Mouse (Mus musculus) stomach, embryonic 15.5 days (tissue): ENCODE results near the gene Fut1. TPM values are rescaled to one million over a fixed set of nuclear protein-coding genes. Genes with fewer than 3 reads are reported as not detected.
"Not testable (repeated sequence)": the region's sequence is repeated elsewhere in the genome, so short reads cannot be mapped to it uniquely, and the experiment has no call there.

Experiments used
- ATAC-seq: fragments of 200-750 bp; cut with Nextera tagmentation; 2 replicates; pipeline ENCODE4 v1.8.0; 2017; ENCODE audit warnings: low read depth, moderate number of reproducible peaks, moderate TSS enrichment; ENCODE audit not compliant: insufficient read depth, low FRiP score
- H3K27ac ChIP-seq: fragments of 300-500 bp; sonication (generic); 2 replicates; pipeline ENCODE4 v1.5.1; 2015; ENCODE audit warnings: mild to moderate bottlenecking, inconsistent platforms
- H3K27me3 ChIP-seq: fragments of 300-500 bp; sonication (generic); replicated peaks from 2 replicates; pipeline ENCODE4 v1.6.1; 2015; ENCODE audit warnings: inconsistent platforms
- H3K36me3 ChIP-seq: fragments of 300-500 bp; sonication (generic); 2 replicates; pipeline ENCODE4 v1.6.1; 2015; ENCODE audit warnings: inconsistent platforms
- H3K4me1 ChIP-seq: fragments of 300-500 bp; sonication (generic); 2 replicates; pipeline ENCODE4 v1.6.1; 2015; ENCODE audit warnings: inconsistent platforms
- H3K4me2 ChIP-seq: fragments of 300-500 bp; sonication (generic); 2 replicates; pipeline ENCODE4 v1.6.1; 2015; ENCODE audit warnings: mild to moderate bottlenecking, inconsistent platforms
- H3K4me3 ChIP-seq: fragments of 300-500 bp; sonication (generic); replicated peaks from 2 replicates; pipeline ENCODE4 v1.5.1; 2015; ENCODE audit warnings: inconsistent platforms
- H3K9ac ChIP-seq: fragments of 300-500 bp; sonication (generic); 2 replicates; pipeline ENCODE4 v1.6.1; 2015; ENCODE audit warnings: inconsistent platforms
- H3K9me3 ChIP-seq: fragments of 300-500 bp; sonication (generic); 2 replicates; pipeline ENCODE4 v1.6.1; 2016; ENCODE audit warnings: inconsistent platforms
- WGBS: fragments of 180-500 bp; shearing (Covaris S2); methylation state at CpG from one replicate; pipeline ENCODE4 v1.1.7; 2015; 5-methylcytosine and 5-hydroxymethylcytosine counted together
- polyA plus RNA-seq: library from polyadenylated mRNA; unstranded; fragments of >200 nt; fragmentation: Nextera tagmentation; extraction: Ambion mirVana; gene quantifications from 2 replicates; pipeline ENCODE4 v1.2.1, GENCODE M21; 2015

Fut1 gene
- polyA plus RNA-seq, 1 experiment from 2014 or later: 0.76 TPM

DNA sequence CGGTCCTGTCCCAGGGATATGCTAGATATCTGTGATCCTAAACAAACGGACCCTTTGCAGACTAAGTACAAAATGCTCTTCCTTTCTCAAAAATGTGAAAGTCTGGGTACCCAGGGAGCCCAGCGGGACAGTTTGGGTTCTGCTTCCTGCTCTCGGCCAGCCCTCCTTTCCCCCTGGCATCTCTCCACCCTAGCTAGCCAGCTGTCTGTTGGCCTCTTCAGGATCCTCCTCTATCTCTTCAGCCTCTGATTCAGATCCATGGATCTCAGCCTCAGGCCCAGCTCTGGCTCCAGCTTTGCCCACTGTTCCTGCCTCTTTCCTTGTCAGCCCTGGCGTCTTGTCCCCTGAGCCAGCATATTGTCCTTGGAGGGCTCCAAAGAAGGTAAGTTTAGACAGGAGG, 25.0 kb downstream of the Fut1 start:
- peak overlapping the region; percentile 83 for H3K4me2 ChIP-seq
- no peaks in the 10 kb centered on the region for H3K9me3 ChIP-seq
- no peaks in the 10 kb centered on the region for H3K27me3 ChIP-seq
- H3K36me3 ChIP-seq: no peaks in the 10 kb centered on the region
- WGBS: 75% methylated on average over 5 of the region's 5 CpGs
- H3K4me1 ChIP-seq: peaks cover 42% of the 10 kb centered on the region
- peak overlapping the region; percentile 88; the same call in 1 of the 2 replicates for H3K27ac ChIP-seq
- peak overlapping the region; percentile 47 for H3K4me3 ChIP-seq
- no peak overlapping the region for H3K9ac ChIP-seq
- no peak for ATAC-seq

DNA sequence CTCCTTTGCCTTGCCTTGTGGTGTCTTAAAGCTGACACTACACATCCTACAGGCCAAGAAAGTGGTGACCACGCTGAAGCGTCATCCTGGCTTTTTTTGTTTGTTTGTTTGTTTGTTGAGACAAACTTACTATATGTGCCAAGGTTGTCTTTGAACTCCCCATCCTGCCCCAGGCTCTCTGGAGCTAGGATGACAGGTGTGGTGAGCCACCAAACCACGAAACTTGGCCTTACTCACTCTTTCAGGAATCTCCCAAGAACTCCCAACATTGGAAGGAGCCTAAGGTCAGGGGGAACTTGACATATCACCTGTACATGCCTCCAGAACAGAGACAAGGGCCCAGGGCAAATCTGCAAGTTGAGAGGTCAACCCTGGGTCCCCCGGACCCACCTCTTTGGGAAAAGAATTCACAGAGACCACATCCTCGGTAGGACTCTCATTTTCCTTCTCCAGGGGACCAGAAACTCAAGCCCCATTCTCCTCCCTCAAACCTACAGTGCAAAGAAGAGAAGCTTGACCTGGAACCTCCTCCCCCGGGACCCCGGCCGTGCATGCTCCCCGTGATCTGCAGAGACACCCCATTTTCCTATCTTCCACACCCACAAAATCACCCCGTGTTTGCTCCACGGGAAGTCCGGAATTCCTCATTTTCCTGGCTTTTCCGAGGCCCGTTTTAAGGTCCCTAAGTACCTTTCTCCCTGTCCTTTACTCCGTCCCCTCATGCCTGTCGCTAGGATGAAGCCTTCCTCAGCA, 25.6 kb downstream of the Fut1 start:
- no peaks in the 10 kb centered on the region for H3K36me3 ChIP-seq
- peaks cover 42% of the 10 kb centered on the region for H3K4me1 ChIP-seq
- H3K9me3 ChIP-seq: no peaks in the 10 kb centered on the region
- peak overlapping the region; percentile 47 for H3K4me3 ChIP-seq
- whole genome bisulfite sequencing: 31% methylated on average over 16 of the region's 16 CpGs
- ATAC-seq: no peak
- peak overlapping the region; percentile 88 for H3K27ac ChIP-seq
- H3K27me3 ChIP-seq: no peaks in the 10 kb centered on the region
- peak overlapping the region; percentile 53 for H3K9ac ChIP-seq
- H3K4me2 ChIP-seq: peak overlapping the region; percentile 83

- no peaks in the 10 kb centered on the region for H3K9me3 ChIP-seq
- H3K4me2 ChIP-seq: peak overlapping the region; percentile 83
- H3K36me3 ChIP-seq: no peaks in the 10 kb centered on the region
- H3K27me3 ChIP-seq: no peaks in the 10 kb centered on the region
- H3K9ac ChIP-seq: peak overlapping the region; percentile 53
- WGBS: 4% methylated on average over 28 of the region's 28 CpGs
- H3K4me1 ChIP-seq: peaks cover 37% of the 10 kb centered on the region
- peak overlapping the region; percentile 88 for H3K27ac ChIP-seq
- peak overlapping the region; percentile 47 for H3K4me3 ChIP-seq
- ATAC-seq: peak; percentile 90
Measured at GRCm38 (mm10) chr7:45643441-45644178, 26.5 kb downstream of the Fut1 start.

- Histone ChIP-seq H3K4me3 (peak overlapping the region; percentile 47), H3K27ac (peak overlapping the region; percentile 88), H3K27me3 (no peaks in the 10 kb centered on the region), H3K4me1 (peaks cover 35% of the 10 kb centered on the region), H3K9ac (no peak overlapping the region), H3K9me3 (no peaks in the 10 kb centered on the region), H3K4me2 (peak overlapping the region; percentile 83), H3K36me3 (no peaks in the 10 kb centered on the region)
- 9% methylated on average over 18 of the region's 18 CpGs for WGBS
- peak; percentile 15; the same call in 1 of the 2 replicates for ATAC-seq
Measured at GRCm38 (mm10) chr7:45644183-45644582, 27.1 kb downstream of the Fut1 start.

GRCm38 (mm10) chr7:45644872-45645590, 27.9 kb downstream of the Fut1 start:
- Histone ChIP-seq H3K4me2 (peak overlapping the region; percentile 83), H3K27me3 (no peaks in the 10 kb centered on the region), H3K36me3 (no peaks in the 10 kb centered on the region), H3K9ac (no peak overlapping the region), H3K27ac (0 out of 2 replicates have a peak overlapping the region, but pooled peaks have one; percentile 88), H3K4me3 (no peak overlapping the region), H3K4me1 (peaks cover 31% of the 10 kb centered on the region), H3K9me3 (no peaks in the 10 kb centered on the region)
- WGBS: 63% methylated on average over 6 of the region's 6 CpGs
- no peak for ATAC-seq

- H3K4me1 ChIP-seq: peaks cover 30% of the 10 kb centered on the region
- H3K9ac ChIP-seq: no peak overlapping the region
- H3K4me3 ChIP-seq: no peak overlapping the region
- H3K27me3 ChIP-seq: no peaks in the 10 kb centered on the region
- ATAC-seq: no peak
- 90% methylated on average over 7 of the region's 7 CpGs for WGBS
- H3K36me3 ChIP-seq: no peaks in the 10 kb centered on the region
- no peak overlapping the region for H3K27ac ChIP-seq
- no peaks in the 10 kb centered on the region for H3K9me3 ChIP-seq
- H3K4me2 ChIP-seq: no peak overlapping the region
Measured at GRCm38 (mm10) chr7:45645591-45645971, 28.5 kb downstream of the Fut1 start.

DNA sequence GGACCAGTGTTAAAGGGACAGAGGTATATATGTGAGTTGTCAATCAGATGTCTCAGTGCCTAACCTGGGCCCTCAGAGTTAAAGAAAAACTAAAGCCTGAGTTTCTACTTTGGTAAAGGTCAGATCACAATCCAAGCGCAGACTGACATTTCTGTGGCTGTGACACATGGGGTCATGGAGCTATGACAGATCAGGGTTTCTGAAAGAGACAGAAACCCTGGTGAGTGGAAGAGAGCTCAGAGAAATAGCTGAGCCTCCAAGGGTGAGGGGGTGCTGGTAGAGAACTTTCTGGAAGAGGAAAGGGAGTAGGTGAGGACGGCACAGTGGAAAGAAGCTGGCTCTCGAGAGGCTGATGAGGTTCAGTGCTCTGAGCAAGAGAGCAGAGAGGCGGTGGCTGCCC, 29.6 kb downstream of the Fut1 start:
- H3K36me3 ChIP-seq: no peaks in the 10 kb centered on the region
- no peak overlapping the region for H3K4me2 ChIP-seq
- H3K27ac ChIP-seq: no peak overlapping the region
- no peaks in the 10 kb centered on the region for H3K9me3 ChIP-seq
- peaks cover 19% of the 10 kb centered on the region for H3K4me1 ChIP-seq
- no peaks in the 10 kb centered on the region for H3K27me3 ChIP-seq
- 78% methylated on average over 4 of the region's 4 CpGs for WGBS
- no peak overlapping the region for H3K4me3 ChIP-seq
- H3K9ac ChIP-seq: no peak overlapping the region
- ATAC-seq: no peak

GRCm38 (mm10) chr7:45649351-45649750, 32.3 kb downstream of the Fut1 start:
- Histone ChIP-seq H3K27me3 (no peaks in the 10 kb centered on the region), H3K36me3 (no peaks in the 10 kb centered on the region), H3K4me3 (no peak overlapping the region), H3K9ac (no peak overlapping the region), H3K27ac (no peak overlapping the region), H3K9me3 (no peaks in the 10 kb centered on the region), H3K4me2 (no peak overlapping the region), H3K4me1 (peaks cover under 1% of the 10 kb centered on the region)
- WGBS: 73% methylated on average over 8 of the region's 8 CpGs
- ATAC-seq: no peak

DNA sequence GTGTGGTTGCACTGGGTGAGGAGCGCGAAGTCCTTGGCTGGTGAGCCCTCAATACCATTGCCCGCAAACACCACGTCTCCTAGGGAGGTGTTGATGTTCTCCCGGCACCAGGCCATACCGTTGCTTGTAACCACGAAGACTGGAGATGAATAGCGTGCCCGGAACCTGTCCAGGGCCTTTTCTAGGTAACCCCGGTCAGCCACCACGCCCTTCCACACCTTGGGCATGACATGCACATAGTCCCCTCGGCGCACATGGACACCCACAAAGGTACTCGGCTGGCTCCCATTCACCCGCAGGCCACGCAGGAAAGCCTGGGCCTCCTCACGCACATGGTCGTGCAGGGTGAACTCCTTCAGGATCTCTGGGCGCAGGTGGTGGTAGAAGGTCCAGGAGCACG, 33.4 kb downstream of the Fut1 start:
- WGBS: 94% methylated on average over 20 of the region's 20 CpGs
- H3K4me1 ChIP-seq, H3K36me3 ChIP-seq, ATAC-seq, H3K9me3 ChIP-seq, H3K9ac ChIP-seq, H3K4me3 ChIP-seq, H3K4me2 ChIP-seq, H3K27me3 ChIP-seq, H3K27ac ChIP-seq: not testable (repeated sequence)

DNA sequence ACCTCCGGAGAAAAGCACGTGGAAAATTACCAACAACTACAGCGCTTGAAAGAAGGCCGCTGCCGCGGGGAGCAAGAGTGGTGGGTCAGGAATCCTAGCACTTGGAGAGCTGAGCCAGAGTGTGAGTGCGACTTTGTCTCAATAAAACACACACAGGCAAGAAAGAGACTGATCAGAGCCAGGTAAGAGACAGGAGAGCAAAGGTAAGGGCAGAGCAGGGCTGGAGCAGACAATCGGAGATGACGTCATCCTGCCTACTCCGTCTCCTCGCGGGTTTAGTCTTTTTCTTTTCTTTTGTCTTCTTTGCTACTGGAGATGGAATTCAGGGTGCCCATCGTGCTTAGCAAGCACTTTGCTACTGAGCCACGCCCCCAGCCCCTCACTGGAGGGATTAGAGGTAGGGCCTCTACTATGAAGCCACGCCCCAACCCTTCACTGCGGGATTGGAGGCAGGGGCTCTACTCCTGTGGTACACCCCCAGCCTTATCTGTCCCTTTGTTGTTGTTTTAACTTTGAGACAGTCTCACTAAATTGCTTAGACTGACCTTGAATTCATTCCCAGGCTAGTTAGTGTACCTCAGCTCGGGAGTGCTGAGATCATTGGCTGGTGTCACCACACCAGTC, 37.4 kb downstream of the Fut1 start:
- WGBS: 34% methylated on average over 17 of the region's 17 CpGs
- H3K9me3 ChIP-seq: no peaks in the 10 kb centered on the region
- H3K27me3 ChIP-seq: no peaks in the 10 kb centered on the region
- peak overlapping the region; percentile 47 for H3K4me2 ChIP-seq
- H3K4me1 ChIP-seq: no peaks in the 10 kb centered on the region
- H3K36me3 ChIP-seq: no peaks in the 10 kb centered on the region
- peak; percentile 63 for ATAC-seq
- no peak overlapping the region for H3K27ac ChIP-seq
- H3K9ac ChIP-seq: no peak overlapping the region
- H3K4me3 ChIP-seq: 0 out of 2 replicates have a peak overlapping the region, but pooled peaks have one; percentile 11

DNA sequence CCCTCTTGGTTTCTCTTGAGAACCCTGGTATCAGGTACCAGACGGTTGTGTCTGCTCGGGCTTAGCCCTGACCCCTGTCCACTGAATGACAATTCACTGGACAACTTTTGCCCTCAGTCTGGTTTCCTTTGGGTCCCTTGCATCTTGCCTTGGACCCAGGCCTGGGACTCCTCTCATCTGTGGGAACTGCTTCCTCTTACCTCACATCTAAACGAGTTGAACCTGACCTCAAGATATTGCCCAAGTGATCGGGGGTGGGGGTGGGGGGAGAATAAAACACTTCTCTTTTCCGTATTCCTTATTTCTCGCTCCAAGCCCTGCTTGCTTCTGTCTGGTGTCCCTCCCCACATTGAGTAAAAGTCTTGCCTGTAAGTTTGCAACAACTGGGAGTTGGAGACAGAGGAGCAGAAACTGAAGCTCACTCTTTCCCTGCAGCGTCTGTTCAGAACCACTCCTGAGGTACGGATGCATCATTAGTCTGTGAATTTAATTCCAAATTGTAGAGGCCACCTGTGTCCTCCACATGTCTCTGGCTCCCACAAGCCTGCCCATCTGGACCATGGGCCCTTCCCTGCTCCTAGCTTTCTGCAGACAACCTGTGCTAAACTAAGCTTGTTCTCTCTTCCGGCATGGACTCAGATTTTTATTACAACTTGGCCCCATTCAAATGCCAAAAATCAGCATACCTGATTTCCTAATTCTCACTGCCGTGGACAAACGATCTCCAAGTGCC, 43.8 kb downstream of the Fut1 start:
- ATAC-seq: no peak
- Histone ChIP-seq H3K27ac (no peak overlapping the region), H3K4me2 (no peak overlapping the region), H3K4me1 (peaks cover 10% of the 10 kb centered on the region; the same call in 1 of the 2 replicates), H3K9me3 (no peaks in the 10 kb centered on the region), H3K9ac (no peak overlapping the region), H3K27me3 (no peaks in the 10 kb centered on the region), H3K36me3 (no peaks in the 10 kb centered on the region), H3K4me3 (no peak overlapping the region)
- 75% methylated on average over 11 of the region's 11 CpGs for WGBS
